Mouse (Mus musculus): ENCODE data around the gene E130308A19Rik.

GRCm38 (mm10) chr4:59644992-59645391, 19.0 kb downstream of the E130308A19Rik start:
- TF ChIP-seq CTCF (IDR thresholded peaks at IDR 0.05; ENCODE audit: low read depth) (no peak), EP300 (IDR thresholded peaks at IDR 0.05; ENCODE audit: low read depth) (no peak)

Measured in heart, postnatal 0 days (tissue).